8 mouse cellular contexts compared by ENCODE assay signal in the genomic region with DNA sequence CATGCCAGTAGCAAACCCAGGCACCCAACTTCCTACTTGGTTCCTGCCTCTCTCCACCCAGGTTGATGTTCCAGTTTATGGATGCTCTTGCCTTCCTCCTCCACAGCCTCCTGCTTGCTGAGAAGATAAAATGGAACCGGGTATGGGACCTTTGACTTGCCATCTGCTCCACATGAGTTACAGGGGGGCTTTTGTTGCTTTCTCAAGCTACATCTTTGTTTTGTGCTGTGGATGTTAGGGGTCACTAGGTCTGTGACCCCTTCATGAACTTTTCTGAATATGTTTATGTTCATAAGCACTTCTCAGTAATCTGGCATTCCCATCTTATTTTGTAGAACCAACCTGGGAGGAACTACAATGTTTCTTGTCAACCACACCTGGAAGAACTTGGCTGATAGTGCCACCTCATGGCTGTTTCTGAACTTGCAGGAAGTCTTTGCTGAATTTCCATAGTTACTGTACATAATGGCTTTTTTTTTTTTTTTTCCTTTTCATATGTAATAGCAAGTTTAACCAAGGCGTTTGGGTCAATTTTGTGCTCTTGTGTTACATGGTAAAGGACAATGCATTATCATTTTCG.
DNase-seq lines count a peak whose midpoint lies in the region; ATAC-seq and TF ChIP-seq lines count a peak whose summit lies in the region.

No protein-coding gene starts in this region.

- no peak overlapping the region for H3K9ac ChIP-seq in midbrain, embryonic 14.5 days (replicated peaks; ENCODE audit: low read length)
- no peak overlapping the region for H3K9ac ChIP-seq in midbrain, embryonic 16.5 days (ENCODE audit: low read depth, low read length)
- H3K9ac ChIP-seq in intestine, postnatal 0 days (ENCODE audit: low read depth, low read length) = no peak overlapping the region

- no peak for ATAC-seq in midbrain, embryonic 14.5 days (ENCODE audit: low FRiP score, low TSS enrichment)
- no peak for ATAC-seq in midbrain, embryonic 16.5 days
- ATAC-seq in intestine, postnatal 0 days = peak; percentile 28; the same call in 1 of the 2 replicates

- no peaks in the 10 kb centered on the region for H3K27me3 ChIP-seq in midbrain, embryonic 14.5 days (ENCODE audit: control insufficient read depth, insufficient read depth, low read length)
- no peaks in the 10 kb centered on the region for H3K27me3 ChIP-seq in midbrain, embryonic 16.5 days (ENCODE audit: control insufficient read depth, insufficient read depth, low read depth, low read length)
- no peaks in the 10 kb centered on the region for H3K27me3 ChIP-seq in intestine, postnatal 0 days (replicated peaks; ENCODE audit: control insufficient read depth, insufficient read depth, low read length)

- no peaks in the 10 kb centered on the region for H3K36me3 ChIP-seq in midbrain, embryonic 14.5 days (ENCODE audit: control insufficient read depth, insufficient read depth, low read length)
- H3K36me3 ChIP-seq in midbrain, embryonic 16.5 days (ENCODE audit: control insufficient read depth, insufficient read depth, low read length) = no peaks in the 10 kb centered on the region
- H3K36me3 ChIP-seq in intestine, postnatal 0 days (ENCODE audit: control insufficient read depth, insufficient read depth) = no peaks in the 10 kb centered on the region

- peaks cover 2% of the 10 kb centered on the region; the same call in 1 of the 2 replicates for H3K9me3 ChIP-seq in midbrain, embryonic 14.5 days (ENCODE audit: control insufficient read depth, low read length)
- H3K9me3 ChIP-seq in midbrain, embryonic 16.5 days (replicated peaks; ENCODE audit: control insufficient read depth, low read length, poor library complexity, severe bottlenecking) = peaks cover 3% of the 10 kb centered on the region
- H3K9me3 ChIP-seq in intestine, postnatal 0 days (ENCODE audit: control insufficient read depth) = no peaks in the 10 kb centered on the region

- DNase-seq in midbrain, embryonic 14.5 days = peak; percentile 1
- DNase-seq in NIH3T3 (ENCODE audit: low read depth) = peak; percentile 44
- peak; percentile 22 to 29 for DNase-seq in cerebellum, postnatal 10 days
- peak; percentile 6 for DNase-seq in left cerebral cortex, postnatal 4 days
- peak; percentile 1 to 17 for DNase-seq in right cerebral cortex, postnatal 36 days (ENCODE audit: low spot score in 2 of 2)
- no peak for DNase-seq in ovary, postnatal 36 days (ENCODE audit: low spot score)

- TF ChIP-seq CTCF in intestine, postnatal 0 days (IDR thresholded peaks at IDR 0.05; ENCODE audit: low read depth) = peak; percentile 78

- no peaks in the 10 kb centered on the region for H3K4me1 ChIP-seq in midbrain, embryonic 14.5 days (ENCODE audit: control insufficient read depth, insufficient read depth, low read length)
- no peaks in the 10 kb centered on the region for H3K4me1 ChIP-seq in midbrain, embryonic 16.5 days (ENCODE audit: control insufficient read depth, insufficient read depth, low read length)
- H3K4me1 ChIP-seq in intestine, postnatal 0 days (replicated peaks; ENCODE audit: control insufficient read depth, insufficient read depth, low read length) = no peaks in the 10 kb centered on the region

- no peak overlapping the region for H3K4me2 ChIP-seq in midbrain, embryonic 14.5 days (ENCODE audit: low read length)
- no peak overlapping the region for H3K4me2 ChIP-seq in midbrain, embryonic 16.5 days (ENCODE audit: low read length)
- no peak overlapping the region for H3K4me2 ChIP-seq in intestine, postnatal 0 days (replicated peaks; ENCODE audit: low read depth)

- intact Hi-C loops in left cerebral cortex, postnatal 4 days (cut with DNase I) = no loop called here

- H3K4me3 ChIP-seq in midbrain, embryonic 14.5 days (replicated peaks; ENCODE audit: low read depth, low read length) = no peak overlapping the region
- no peak overlapping the region for H3K4me3 ChIP-seq in midbrain, embryonic 16.5 days (ENCODE audit: low read depth, low read length)
- no peak overlapping the region for H3K4me3 ChIP-seq in intestine, postnatal 0 days (ENCODE audit: low read depth, low read length)

- H3K27ac ChIP-seq in midbrain, embryonic 14.5 days (replicated peaks; ENCODE audit: low read depth, low read length) = no peak overlapping the region
- H3K27ac ChIP-seq in midbrain, embryonic 16.5 days (ENCODE audit: low read length) = no peak overlapping the region
- no peak overlapping the region for H3K27ac ChIP-seq in intestine, postnatal 0 days (ENCODE audit: low read depth, low read length)

- 46% methylated on average over 3 of the region's 3 CpGs for WGBS in midbrain, embryonic 14.5 days
- 46% methylated on average over 3 of the region's 3 CpGs for WGBS in midbrain, embryonic 16.5 days
- WGBS in intestine, postnatal 0 days = 17% methylated on average over 3 of the region's 3 CpGs
